Mouse (Mus musculus) liver, embryonic 16.5 days (tissue): Measurements from ENCODE around the gene Tssk3. TPM values are rescaled to one million over a fixed set of nuclear protein-coding genes. Genes with fewer than 3 reads are reported as not detected.
"Not testable (repeated sequence)": the region's sequence is repeated elsewhere in the genome, so short reads cannot be mapped to it uniquely, and the experiment has no call there.

ENCODE experiments used
- ATAC-seq: fragments of 200-750 bp; cut with Nextera tagmentation; 2 replicates; pipeline ENCODE4 v1.8.0; 2017; ENCODE audit warnings: low read depth, mild to moderate bottlenecking, moderate number of reproducible peaks, moderate library complexity
- H3K27ac ChIP-seq: fragments of 300-500 bp; sonication (generic); 2 replicates; pipeline ENCODE4 v1.5.1; 2014; ENCODE audit warnings: mild to moderate bottlenecking, low read length
- H3K27me3 ChIP-seq: fragments of 300-500 bp; sonication (generic); 2 replicates; pipeline ENCODE4 v1.6.1; 2014; ENCODE audit warnings: low read depth, low read length, mixed read lengths; ENCODE audit not compliant: control insufficient read depth, insufficient read depth
- H3K36me3 ChIP-seq: fragments of 300-500 bp; sonication (generic); 2 replicates; pipeline ENCODE4 v1.6.1; 2014; ENCODE audit warnings: mild to moderate bottlenecking; ENCODE audit not compliant: control insufficient read depth, insufficient read depth
- H3K4me1 ChIP-seq: fragments of 300-500 bp; sonication (generic); 2 replicates; pipeline ENCODE4 v1.6.1; 2014; ENCODE audit warnings: low read depth, low read length, mixed read lengths; ENCODE audit not compliant: control insufficient read depth
- H3K4me2 ChIP-seq: fragments of 300-500 bp; sonication (generic); 2 replicates; pipeline ENCODE4 v1.6.1; 2014; ENCODE audit warnings: low read depth, low read length, mixed read lengths
- H3K4me3 ChIP-seq: fragments of 300-500 bp; sonication (generic); 2 replicates; pipeline ENCODE4 v1.5.1; 2014; ENCODE audit warnings: low read depth, mild to moderate bottlenecking, low read length
- H3K9ac ChIP-seq: fragments of 300-500 bp; sonication (generic); 2 replicates; pipeline ENCODE4 v1.6.1; 2014; ENCODE audit warnings: low read depth, low read length
- H3K9me3 ChIP-seq: fragments of 300-500 bp; sonication (generic); replicated peaks from 2 replicates; pipeline ENCODE4 v1.6.1; 2016; ENCODE audit warnings: low read length; ENCODE audit not compliant: control insufficient read depth
- WGBS: fragments of 180-500 bp; shearing (Covaris S2); extraction: QIAGEN DNeasy Blood & Tissue Kit; methylation state at CpG from one replicate; pipeline ENCODE4 v1.1.7; 2014; ENCODE audit not compliant: insufficient replicate concordance; 5-methylcytosine and 5-hydroxymethylcytosine counted together
- polyA plus RNA-seq: library from polyadenylated mRNA; unstranded; fragments of >200 nt; fragmentation: Nextera tagmentation; extraction: Ambion mirVana; gene quantifications from 2 replicates; pipeline ENCODE4 v1.2.1, GENCODE M21; 2015

Tssk3 gene
- 0.13 TPM in 1 of 2 replicates, not detected in the other for polyA plus RNA-seq

DNA sequence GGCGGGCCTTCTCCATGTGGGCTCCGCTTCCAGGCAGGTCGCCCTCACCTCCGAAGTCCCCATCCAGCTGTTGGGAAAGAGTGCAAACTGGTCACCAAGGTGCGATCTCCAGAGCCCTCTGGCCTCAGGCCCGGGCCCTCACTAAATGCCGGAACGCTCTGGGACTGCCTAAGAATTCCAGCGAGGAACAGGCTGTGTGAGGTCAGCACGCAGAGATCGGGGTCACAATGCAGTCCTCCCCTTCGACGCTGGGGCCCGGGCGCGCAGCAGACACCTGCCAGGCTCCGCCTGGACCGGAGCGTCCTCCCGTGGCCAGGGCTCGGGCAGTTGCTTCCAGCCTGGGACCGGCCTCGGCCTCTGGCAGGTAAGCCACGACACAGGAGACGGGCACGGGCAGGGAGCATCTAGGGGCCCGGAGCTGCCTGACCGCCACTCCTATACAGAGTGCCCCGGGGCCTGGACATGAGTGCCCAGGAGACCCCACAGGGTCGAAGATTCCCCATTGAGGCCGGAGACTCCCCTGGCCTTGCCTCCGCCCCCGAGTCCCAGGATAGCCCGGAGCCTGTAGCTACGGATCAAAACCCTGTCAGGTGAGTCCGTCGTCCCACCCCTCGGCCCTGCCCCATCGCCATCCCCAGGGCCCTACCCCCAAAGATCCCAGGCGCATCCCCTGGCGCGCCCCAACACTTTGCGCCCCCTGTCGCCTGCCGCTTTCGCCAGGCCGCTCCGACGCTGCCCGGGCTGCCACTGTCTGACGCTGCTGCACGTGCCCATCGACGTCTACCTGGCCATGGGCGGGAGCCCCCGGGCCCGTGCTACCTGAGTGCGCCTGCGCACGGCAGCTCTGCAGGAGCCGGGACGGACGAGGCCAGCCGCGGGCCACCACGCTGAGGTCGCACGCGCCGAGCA, at the start of gene Tssk3, which contains the start of gene Fam229a:
Tssk3 (minus strand) TSS at position 51 of the 909 bp plus-strand sequence.
Fam229a (plus strand) TSS at position 219 of the 909 bp plus-strand sequence.
- Histone ChIP-seq H3K4me1 (peaks cover 10% of the 10 kb centered on the region), H3K36me3 (peaks cover 34% of the 10 kb centered on the region), H3K4me3 (peak within 1 kb of the TSS; percentile 24), H3K27ac (no peak within 1 kb of the TSS), H3K9ac (0 out of 2 replicates have a peak within 1 kb of the TSS, but pooled peaks have one; percentile 18), H3K9me3 (no peaks in the 10 kb centered on the region), H3K27me3 (peaks cover 29% of the 10 kb centered on the region), H3K4me2 (peak within 1 kb of the TSS; percentile 41)
- 15% methylated on average over 69 of the region's 70 CpGs for WGBS
- peak; percentile 30; the same call in 1 of the 2 replicates for ATAC-seq

DNA sequence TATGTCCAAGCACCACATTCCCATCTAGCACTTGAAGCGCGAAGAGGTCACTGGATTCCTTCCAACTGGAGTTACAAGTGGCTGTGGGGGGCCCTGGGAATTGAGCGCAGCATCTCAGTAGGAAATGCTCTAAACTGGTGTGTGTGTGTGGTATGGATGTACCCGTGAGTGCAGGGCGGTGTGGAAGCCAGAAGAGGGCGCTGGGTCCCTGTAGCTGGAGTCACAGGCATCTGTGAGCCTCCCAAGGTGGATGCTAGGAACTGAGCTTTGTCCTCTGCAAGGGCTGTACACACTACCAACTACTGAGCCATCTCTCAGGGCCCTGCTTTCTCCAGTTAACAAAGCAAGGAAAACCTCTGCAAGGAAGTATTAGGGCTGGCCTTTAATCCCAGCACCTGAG, 49.2 kb upstream of the Tssk3 start:
- no peak overlapping the region for H3K27ac ChIP-seq
- 88% methylated on average over 6 of the region's 6 CpGs for WGBS
- H3K4me2 ChIP-seq, result no peak overlapping the region
- peaks cover 8% of the 10 kb centered on the region for H3K36me3 ChIP-seq
- no peak for ATAC-seq
- no peaks in the 10 kb centered on the region for H3K27me3 ChIP-seq
- H3K4me3 ChIP-seq, result no peak overlapping the region
- H3K4me1 ChIP-seq, result peaks cover 17% of the 10 kb centered on the region
- no peaks in the 10 kb centered on the region for H3K9me3 ChIP-seq
- no peak overlapping the region for H3K9ac ChIP-seq

DNA sequence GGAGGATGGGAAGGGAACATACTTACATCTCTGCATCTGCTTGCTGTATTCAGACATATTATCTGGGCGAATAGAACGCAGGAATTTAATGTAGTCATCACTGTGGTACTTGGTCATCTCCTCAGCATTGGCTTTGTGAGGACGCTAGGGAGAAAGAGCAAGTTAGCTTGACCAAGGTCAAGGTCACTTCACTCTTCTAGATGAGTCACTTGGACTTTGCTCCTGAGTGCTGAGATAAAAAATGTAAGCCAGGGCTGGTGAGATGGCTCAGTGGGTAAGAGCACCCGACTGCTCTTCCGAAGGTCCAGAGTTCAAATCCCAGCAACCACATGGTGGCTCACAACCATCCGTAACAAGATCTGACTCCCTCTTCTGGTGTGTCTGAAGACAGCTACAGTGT, 38.1 kb upstream of the Tssk3 start:
- not testable (repeated sequence) for H3K9me3 ChIP-seq, H3K4me1 ChIP-seq, H3K27me3 ChIP-seq, H3K9ac ChIP-seq, H3K4me3 ChIP-seq, ATAC-seq, H3K4me2 ChIP-seq, H3K27ac ChIP-seq
- H3K36me3 ChIP-seq, result peaks cover 28% of the 10 kb centered on the region
- 86% methylated on average over 5 of the region's 6 CpGs for WGBS

DNA sequence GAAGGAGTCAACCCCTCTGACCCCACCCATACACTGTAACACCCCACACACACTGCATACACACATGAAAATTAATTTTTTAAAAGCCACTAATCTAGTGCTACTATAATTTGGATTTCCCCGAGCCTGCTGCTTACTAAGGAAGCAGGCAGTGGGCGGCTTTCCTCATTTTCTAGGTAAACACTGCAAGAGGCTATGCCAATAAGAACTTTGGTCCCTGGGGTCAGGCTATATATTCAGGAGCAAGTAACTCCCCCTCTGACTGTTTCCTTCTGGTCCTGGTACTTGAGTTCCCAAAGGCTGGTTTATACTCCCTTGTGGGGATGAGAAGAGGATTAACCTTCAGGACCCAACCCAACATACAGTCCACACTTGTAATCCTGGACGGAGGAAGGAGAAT, 35.1 kb upstream of the Tssk3 start:
- no peak for ATAC-seq
- WGBS, result 73% methylated on average over 3 of the region's 3 CpGs
- Histone ChIP-seq H3K4me2 (no peak overlapping the region), H3K4me1 (no peaks in the 10 kb centered on the region; the same call in 1 of the 2 replicates), H3K27ac (no peak overlapping the region), H3K4me3 (no peak overlapping the region), H3K9ac (no peak overlapping the region), H3K9me3 (no peaks in the 10 kb centered on the region), H3K36me3 (peaks cover 42% of the 10 kb centered on the region), H3K27me3 (no peaks in the 10 kb centered on the region)

DNA sequence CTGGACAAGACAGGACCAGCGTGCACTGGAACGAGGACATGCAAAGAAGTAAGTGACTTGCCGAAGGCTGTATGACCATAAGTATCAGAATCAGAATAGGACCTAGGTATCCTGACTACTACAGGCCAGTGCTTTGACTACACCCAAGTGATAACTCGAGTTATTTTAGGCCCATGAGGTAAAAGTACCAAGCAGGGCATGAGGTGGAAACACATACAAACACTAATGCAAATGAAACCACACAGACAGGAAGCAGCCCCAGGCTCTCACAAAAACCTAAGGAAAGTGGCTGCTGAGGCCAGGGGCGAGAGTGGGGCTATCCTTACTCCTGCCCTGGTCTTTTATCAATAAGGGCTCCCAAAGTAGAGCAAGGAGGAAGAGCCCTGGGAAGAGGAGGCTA, 34.5 kb upstream of the Tssk3 start:
- WGBS, result 85% methylated on average over 5 of the region's 5 CpGs
- H3K4me1 ChIP-seq, result no peaks in the 10 kb centered on the region; the same call in 1 of the 2 replicates
- H3K4me2 ChIP-seq, result no peak overlapping the region
- no peak for ATAC-seq
- no peak overlapping the region for H3K27ac ChIP-seq
- no peaks in the 10 kb centered on the region for H3K9me3 ChIP-seq
- H3K9ac ChIP-seq, result no peak overlapping the region
- H3K27me3 ChIP-seq, result no peaks in the 10 kb centered on the region
- H3K36me3 ChIP-seq, result peaks cover 46% of the 10 kb centered on the region
- no peak overlapping the region for H3K4me3 ChIP-seq

DNA sequence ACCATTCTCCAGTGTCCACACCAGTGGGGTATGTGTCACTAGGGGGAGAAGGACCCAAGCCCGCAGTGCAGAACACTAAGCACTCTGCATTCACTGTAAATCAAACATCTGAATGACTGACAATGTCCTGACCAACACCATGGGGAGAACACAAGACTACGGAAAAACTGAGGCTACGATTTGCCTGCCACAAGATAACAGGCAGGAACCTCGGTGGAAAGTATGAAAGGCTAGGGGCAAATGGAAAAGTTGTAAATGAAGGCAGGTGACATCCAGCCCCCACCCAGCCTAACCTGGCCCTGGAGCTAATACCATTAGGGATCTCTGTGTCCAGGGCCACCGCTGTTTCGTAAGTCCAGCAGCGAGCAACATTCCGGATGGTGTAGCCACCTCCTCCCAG, 27.7 kb upstream of the Tssk3 start:
- no peaks in the 10 kb centered on the region for H3K9me3 ChIP-seq
- peaks cover 11% of the 10 kb centered on the region for H3K4me1 ChIP-seq
- 94% methylated on average over 8 of the region's 8 CpGs for WGBS
- no peak overlapping the region for H3K9ac ChIP-seq
- no peak for ATAC-seq
- H3K4me3 ChIP-seq, result no peak overlapping the region
- H3K27ac ChIP-seq, result no peak overlapping the region
- H3K4me2 ChIP-seq, result no peak overlapping the region
- H3K27me3 ChIP-seq, result peaks cover 5% of the 10 kb centered on the region
- peaks cover 58% of the 10 kb centered on the region for H3K36me3 ChIP-seq

DNA sequence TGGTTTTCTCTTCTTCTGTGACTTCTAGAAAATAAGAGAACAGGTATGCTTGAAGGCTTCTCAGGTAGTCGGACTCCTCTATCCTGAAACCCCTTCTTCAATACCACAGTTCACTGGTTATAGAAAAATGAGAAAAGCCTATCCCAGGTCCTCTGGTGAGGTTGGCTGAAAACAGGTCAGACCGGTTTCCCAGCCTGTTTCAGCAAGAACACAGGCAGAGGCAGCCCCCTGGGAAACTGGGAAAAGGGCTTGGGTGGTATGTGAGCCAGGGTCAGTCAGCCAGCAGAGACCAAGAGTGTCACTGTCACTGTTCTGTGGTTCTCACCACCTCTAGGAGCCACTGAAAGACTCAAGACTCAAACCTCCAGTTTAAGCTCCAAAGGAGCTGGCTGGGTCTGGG, 26.1 kb upstream of the Tssk3 start:
- Histone ChIP-seq H3K27ac (no peak overlapping the region), H3K4me1 (peaks cover 17% of the 10 kb centered on the region), H3K9me3 (no peaks in the 10 kb centered on the region), H3K27me3 (peaks cover 21% of the 10 kb centered on the region), H3K4me2 (no peak overlapping the region), H3K4me3 (no peak overlapping the region), H3K9ac (no peak overlapping the region), H3K36me3 (peaks cover 45% of the 10 kb centered on the region)
- no peak for ATAC-seq
- 61% methylated on average over 2 of the region's 2 CpGs for WGBS

DNA sequence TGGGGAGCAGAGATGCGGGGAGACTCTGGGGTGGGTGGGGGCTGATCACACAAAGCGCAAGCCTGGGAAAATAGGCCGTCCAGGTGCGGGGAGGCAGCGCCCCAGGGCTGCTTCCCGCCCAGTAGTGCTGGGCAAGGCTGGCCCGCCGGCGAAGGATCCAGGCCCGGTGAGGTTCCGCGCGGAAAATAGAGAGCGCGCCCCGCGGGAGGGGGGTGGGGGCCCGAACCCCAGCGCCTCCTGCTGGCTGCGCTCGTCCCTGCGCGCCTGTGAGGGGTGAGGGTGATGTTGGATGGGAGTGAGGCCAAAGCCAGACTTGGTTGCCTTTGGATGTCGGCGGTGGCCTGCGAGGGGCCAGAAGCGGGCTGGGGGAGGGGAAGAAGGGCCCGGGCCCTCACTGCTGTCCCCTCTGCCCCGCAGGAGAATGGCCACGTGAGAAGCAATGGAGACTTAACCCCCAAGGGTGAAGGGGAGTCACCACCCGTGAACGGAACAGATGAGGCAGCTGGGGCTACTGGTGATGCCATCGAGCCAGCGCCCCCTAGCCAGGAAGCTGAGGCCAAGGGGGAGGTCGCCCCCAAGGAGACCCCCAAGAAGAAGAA, 23.6 kb upstream of the Tssk3 start:
- WGBS, result under 1% methylated on average over 30 of the region's 35 CpGs
- peak overlapping the region; percentile 65 for H3K9ac ChIP-seq
- H3K4me2 ChIP-seq, result peak overlapping the region; percentile 98
- peak overlapping the region; percentile 72 for H3K4me3 ChIP-seq
- peaks cover 17% of the 10 kb centered on the region for H3K4me1 ChIP-seq
- H3K27me3 ChIP-seq, result peaks cover 34% of the 10 kb centered on the region
- peak; percentile 64 for ATAC-seq
- H3K36me3 ChIP-seq, result peaks cover 24% of the 10 kb centered on the region
- no peak overlapping the region; the same call in 1 of the 2 replicates for H3K27ac ChIP-seq
- H3K9me3 ChIP-seq, result no peaks in the 10 kb centered on the region

DNA sequence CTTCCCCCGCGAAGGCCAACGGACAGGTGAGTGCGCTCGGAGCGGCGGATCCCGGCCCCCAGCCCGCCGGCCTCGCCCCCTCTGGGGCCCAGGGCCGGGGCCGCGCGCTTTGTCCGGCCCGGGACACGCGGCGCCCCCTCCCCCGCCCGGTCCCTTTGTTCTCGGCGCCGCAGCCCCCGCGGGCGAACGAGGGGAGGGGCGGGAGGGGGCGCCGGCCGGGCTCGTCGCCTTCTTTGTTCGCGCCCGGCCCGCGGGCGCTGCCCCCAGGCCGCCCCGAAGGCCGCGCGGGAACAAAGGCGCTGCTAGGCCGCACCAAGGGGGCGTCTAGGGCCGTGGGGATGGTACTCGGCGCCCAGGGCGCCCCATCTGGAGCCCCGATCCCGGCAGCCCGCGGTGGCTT, 23.1 kb upstream of the Tssk3 start:
- peak; percentile 33 for ATAC-seq
- Histone ChIP-seq H3K4me3 (peak overlapping the region; percentile 72), H3K4me1 (peaks cover 17% of the 10 kb centered on the region), H3K27me3 (peaks cover 34% of the 10 kb centered on the region), H3K9ac (peak overlapping the region; percentile 65), H3K4me2 (peak overlapping the region; percentile 98), H3K9me3 (no peaks in the 10 kb centered on the region), H3K27ac (no peak overlapping the region; the same call in 1 of the 2 replicates), H3K36me3 (peaks cover 23% of the 10 kb centered on the region)
- WGBS, result 0% methylated on average over 45 of the region's 57 CpGs
